Mouse (Mus musculus) liver, postnatal 0 days (tissue): ENCODE results near the gene Mrps27. TPM values are rescaled to one million over a fixed set of nuclear protein-coding genes. Genes with fewer than 3 reads are reported as not detected.
A peak's percentile ranks its signal among the peaks of the same experiment; 100 is the strongest.
"Not testable (repeated sequence)": the region's sequence is repeated elsewhere in the genome, so short reads cannot be mapped to it uniquely, and the experiment has no call there.

Experiments used
- ATAC-seq: fragments of 200-750 bp; cut with Nextera tagmentation; 2 replicates; pipeline ENCODE4 v1.8.0; 2017; ENCODE audit warnings: mild to moderate bottlenecking, moderate library complexity
- DNase-seq: peaks from one replicate; pipeline ENCODE4 v3.0.0-alpha.2; 2016
- H3K27ac ChIP-seq: fragments of 300-500 bp; sonication (generic); 2 replicates; pipeline ENCODE4 v1.5.1; 2014; ENCODE audit warnings: antibody characterized with exemption, moderate library complexity, mild to moderate bottlenecking, low read depth
- H3K27me3 ChIP-seq: fragments of 300-500 bp; sonication (generic); 2 replicates; pipeline ENCODE4 v1.6.1; 2014; ENCODE audit warnings: low read length, control low read depth, mixed read lengths; ENCODE audit not compliant: insufficient read depth
- H3K36me3 ChIP-seq: fragments of 300-500 bp; sonication (generic); replicated peaks from 2 replicates; pipeline ENCODE4 v1.6.1; 2014; ENCODE audit warnings: mild to moderate bottlenecking, control low read depth, low read length, moderate library complexity, mixed read lengths; ENCODE audit not compliant: insufficient read depth
- H3K4me1 ChIP-seq: fragments of 300-500 bp; sonication (generic); 2 replicates; pipeline ENCODE4 v1.6.1; 2014; ENCODE audit warnings: antibody characterized with exemption, mild to moderate bottlenecking, control low read depth; ENCODE audit not compliant: insufficient read depth
- H3K4me2 ChIP-seq: fragments of 300-500 bp; sonication (generic); 2 replicates; pipeline ENCODE4 v1.6.1; 2014; ENCODE audit warnings: low read depth, mild to moderate bottlenecking, low read length, moderate library complexity, mixed read lengths
- H3K4me3 ChIP-seq: fragments of 300-500 bp; sonication (generic); 2 replicates; pipeline ENCODE4 v1.5.1; 2014; ENCODE audit warnings: low read depth, low read length
- H3K9ac ChIP-seq: fragments of 300-500 bp; sonication (generic); replicated peaks from 2 replicates; pipeline ENCODE4 v1.6.1; 2014; ENCODE audit warnings: mild to moderate bottlenecking, moderate library complexity
- H3K9me3 ChIP-seq: fragments of 300-500 bp; sonication (generic); 2 replicates; pipeline ENCODE4 v1.6.1; 2016; ENCODE audit warnings: mild to moderate bottlenecking, control low read depth, low read length, mixed read lengths
- CTCF ChIP-seq: sonication (generic); IDR thresholded peaks from 2 replicates; pipeline ENCODE4 v1.5.1; 2016; ENCODE audit warnings: antibody characterized with exemption, low read depth
- EP300 ChIP-seq: IDR thresholded peaks from 2 replicates; pipeline ENCODE4 v1.6.1; 2016; ENCODE audit warnings: antibody characterized with exemption, low read depth, mild to moderate bottlenecking
- WGBS: fragments of 180-500 bp; shearing (Covaris S2); extraction: QIAGEN DNeasy Blood & Tissue Kit; methylation state at CpG from one replicate; pipeline ENCODE4 v1.1.7; 2014; ENCODE audit not compliant: insufficient replicate concordance; 5-methylcytosine and 5-hydroxymethylcytosine counted together
- polyA plus RNA-seq: library from polyadenylated mRNA; unstranded; fragments of >200 nt; fragmentation: Nextera tagmentation; extraction: Ambion mirVana; gene quantifications from 2 replicates; pipeline ENCODE4 v1.2.1, GENCODE M21; 2015

The Mrps27 gene
- polyA plus RNA-seq, 1 experiment from 2014 or later, result 16.6 TPM

DNA sequence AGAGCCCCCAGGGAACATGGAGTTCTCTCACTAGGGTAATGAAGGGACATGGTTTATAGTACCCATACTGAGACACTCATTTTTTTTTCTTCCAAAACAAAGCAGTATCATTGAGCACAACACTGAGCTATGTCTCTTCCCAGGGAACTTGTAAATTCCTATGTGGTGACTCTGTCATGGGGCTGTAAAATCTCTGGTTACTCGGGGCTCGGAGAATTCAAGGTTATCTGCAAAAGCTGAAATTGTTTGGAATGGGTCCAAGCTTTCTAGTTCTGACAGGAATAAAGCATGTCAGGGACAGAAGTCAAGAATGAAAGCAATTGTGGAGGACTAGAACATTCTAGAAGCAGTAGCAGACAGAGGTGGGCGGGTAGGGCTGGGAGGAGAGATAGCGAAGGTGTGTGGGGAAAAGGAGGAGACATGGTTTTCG, 36.6 kb upstream of the Mrps27 start:
- Histone ChIP-seq H3K4me3 (no peak overlapping the region), H3K9me3 (no peaks in the 10 kb centered on the region), H3K36me3 (no peaks in the 10 kb centered on the region), H3K4me1 (0 out of 2 replicates have a peak, but pooled peaks cover 3% of the 10 kb centered on the region), H3K4me2 (no peak overlapping the region), H3K27me3 (no peaks in the 10 kb centered on the region), H3K27ac (no peak overlapping the region), H3K9ac (no peak overlapping the region)
- WGBS, result 62% methylated on average over 5 of the region's 5 CpGs
- no peak for DNase-seq
- TF ChIP-seq EP300 (no peak), CTCF (no peak)
- ATAC-seq, result no peak

DNA sequence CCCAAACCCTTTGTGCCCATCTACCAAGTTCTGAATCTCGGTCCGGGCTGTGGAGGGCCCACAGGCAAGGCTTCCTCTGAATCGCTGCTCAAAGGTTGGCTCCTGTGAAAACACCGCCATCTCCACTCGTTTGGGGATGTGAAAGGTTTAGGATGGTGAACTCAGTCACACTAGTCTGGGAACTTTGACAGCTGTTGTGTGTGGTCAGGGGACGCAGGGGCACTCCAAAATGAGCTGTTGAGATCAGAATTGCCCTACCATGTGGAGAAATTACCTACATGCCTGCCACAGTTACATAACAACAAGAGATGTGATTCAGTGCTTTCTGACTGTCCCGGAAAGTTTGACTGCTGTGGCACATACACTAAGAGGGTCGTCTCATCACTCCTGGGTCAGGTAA, 36.2 kb upstream of the Mrps27 start:
- ATAC-seq (no peak), DNase-seq (no peak)
- Histone ChIP-seq H3K27ac (no peak overlapping the region), H3K36me3 (no peaks in the 10 kb centered on the region), H3K4me2 (no peak overlapping the region), H3K4me3 (no peak overlapping the region), H3K4me1 (0 out of 2 replicates have a peak, but pooled peaks cover 3% of the 10 kb centered on the region), H3K27me3 (no peaks in the 10 kb centered on the region), H3K9me3 (no peaks in the 10 kb centered on the region), H3K9ac (no peak overlapping the region)
- WGBS, result 78% methylated on average over 8 of the region's 8 CpGs
- TF ChIP-seq EP300 (no peak), CTCF (no peak)

DNA sequence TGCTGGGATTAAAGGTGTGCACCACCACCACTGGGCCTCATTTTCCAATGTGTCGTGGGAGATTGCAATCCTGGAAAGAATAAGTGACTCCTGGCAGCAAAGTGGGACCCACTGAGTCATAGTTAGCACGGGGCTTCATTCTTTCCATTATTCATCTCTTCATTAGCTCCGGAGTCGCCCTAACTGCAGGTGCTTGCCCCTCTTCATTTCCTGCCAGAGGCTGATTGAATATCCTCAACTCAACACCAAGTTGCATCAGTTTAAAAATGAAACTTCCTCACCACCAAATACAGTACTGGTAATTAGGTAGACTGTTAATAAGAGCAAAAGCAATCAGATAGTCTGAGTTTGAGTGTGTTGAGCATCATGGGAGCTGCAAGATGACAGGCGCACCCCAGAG, 30.5 kb upstream of the Mrps27 start:
- 72% methylated on average over 5 of the region's 5 CpGs for WGBS
- Histone ChIP-seq H3K9me3 (no peaks in the 10 kb centered on the region), H3K4me2 (no peak overlapping the region), H3K9ac (no peak overlapping the region), H3K4me1 (no peaks in the 10 kb centered on the region), H3K27ac (no peak overlapping the region), H3K27me3 (no peaks in the 10 kb centered on the region), H3K4me3 (no peak overlapping the region), H3K36me3 (peaks cover 1% of the 10 kb centered on the region)
- DNase-seq (no peak), ATAC-seq (no peak)
- TF ChIP-seq CTCF, result no peak
- TF ChIP-seq EP300, result no peak

DNA sequence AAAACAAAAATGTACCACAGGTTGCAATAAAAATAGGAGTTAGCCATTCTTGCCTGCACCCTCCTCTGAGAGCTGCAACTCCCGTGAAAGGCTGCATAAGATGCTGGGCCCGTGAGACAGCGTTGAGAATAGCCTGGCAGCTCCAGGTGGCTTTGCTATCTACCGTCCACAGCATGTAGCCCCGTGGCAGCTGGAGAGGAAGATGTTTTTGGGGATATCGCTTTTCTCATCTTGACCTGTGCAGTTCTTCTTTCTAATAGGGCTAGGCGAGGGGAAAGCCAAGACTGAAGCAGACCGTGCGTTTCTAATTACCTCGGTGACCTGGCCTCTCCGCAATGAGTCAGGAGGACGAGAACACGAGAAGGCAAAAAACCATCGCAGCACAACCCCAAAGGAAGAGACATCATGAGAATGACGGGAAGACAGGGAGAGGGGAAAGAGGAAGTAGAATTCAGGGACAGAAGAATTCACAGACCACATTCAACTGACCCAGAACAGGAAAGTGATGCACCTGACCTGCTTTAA, 29.9 kb upstream of the Mrps27 start:
- ATAC-seq (no peak), DNase-seq (no peak)
- no peak overlapping the region for H3K4me2 ChIP-seq
- H3K36me3 ChIP-seq, result peaks cover 6% of the 10 kb centered on the region
- 42% methylated on average over 15 of the region's 15 CpGs for WGBS
- H3K27me3 ChIP-seq, result no peaks in the 10 kb centered on the region
- no peak overlapping the region for H3K9ac ChIP-seq
- no peaks in the 10 kb centered on the region for H3K9me3 ChIP-seq
- H3K4me1 ChIP-seq, result no peaks in the 10 kb centered on the region
- TF ChIP-seq CTCF (no peak), EP300 (no peak)
- H3K27ac ChIP-seq, result no peak overlapping the region
- H3K4me3 ChIP-seq, result no peak overlapping the region

DNA sequence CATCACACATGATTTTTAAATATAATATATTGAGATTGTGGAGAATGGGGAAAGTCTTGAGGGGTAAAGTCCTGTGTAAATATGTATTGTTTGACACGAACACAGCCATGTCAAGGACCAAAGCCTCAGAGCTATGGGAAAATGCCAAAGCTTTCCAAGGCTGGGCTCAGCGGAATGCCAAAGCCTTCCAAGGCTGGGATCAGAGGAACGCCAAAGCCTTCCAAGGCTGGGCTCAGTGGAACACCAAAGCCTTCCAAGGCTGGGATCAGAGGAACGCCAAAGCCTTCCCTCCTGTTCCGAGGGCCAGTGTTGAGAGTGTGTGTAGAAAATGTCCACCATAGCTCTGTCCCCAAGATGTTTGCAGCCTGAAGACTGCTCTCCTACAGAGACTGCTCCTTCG, 28.2 kb upstream of the Mrps27 start:
- H3K9me3 ChIP-seq, result no peaks in the 10 kb centered on the region

DNA sequence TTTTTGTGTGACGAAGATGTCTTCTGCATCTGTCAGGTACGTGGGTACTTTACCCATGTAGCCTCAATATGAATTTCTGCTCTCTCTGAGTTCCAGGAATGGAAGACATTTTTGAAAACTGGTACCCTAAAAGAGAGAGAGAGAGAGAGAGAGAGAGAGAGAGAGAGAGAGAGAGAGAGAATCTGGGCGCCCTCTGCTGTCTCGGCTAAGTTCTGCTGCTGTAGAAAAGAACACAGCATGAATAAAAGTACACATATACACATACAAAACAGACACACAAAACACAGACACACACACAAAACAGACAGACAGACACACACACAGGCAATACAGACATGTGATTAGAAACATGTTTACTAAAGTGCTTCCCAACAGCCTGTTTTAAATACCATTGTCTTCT, 27.5 kb upstream of the Mrps27 start:
- no peak overlapping the region for H3K27ac ChIP-seq
- no peak overlapping the region for H3K9ac ChIP-seq
- no peaks in the 10 kb centered on the region for H3K4me1 ChIP-seq
- no peak for ATAC-seq
- no peak overlapping the region for H3K4me2 ChIP-seq
- no peak overlapping the region for H3K4me3 ChIP-seq
- H3K36me3 ChIP-seq, result peaks cover 24% of the 10 kb centered on the region
- WGBS, result 41% methylated on average over 4 of the region's 4 CpGs
- no peaks in the 10 kb centered on the region for H3K9me3 ChIP-seq
- TF ChIP-seq EP300, result no peak
- peak; percentile 55 for TF ChIP-seq CTCF
- DNase-seq, result no peak
- no peaks in the 10 kb centered on the region for H3K27me3 ChIP-seq

More for the DNA sequence above, 28.2 kb upstream of the Mrps27 start:
- Histone ChIP-seq H3K4me1 (no peaks in the 10 kb centered on the region), H3K9ac (no peak overlapping the region), H3K36me3 (peaks cover 22% of the 10 kb centered on the region), H3K27ac (no peak overlapping the region), H3K4me2 (no peak overlapping the region), H3K4me3 (no peak overlapping the region), H3K27me3 (no peaks in the 10 kb centered on the region)
- 77% methylated on average over 6 of the region's 6 CpGs for WGBS
- TF ChIP-seq CTCF (no peak), EP300 (no peak)
- DNase-seq (no peak), ATAC-seq (no peak)

DNA sequence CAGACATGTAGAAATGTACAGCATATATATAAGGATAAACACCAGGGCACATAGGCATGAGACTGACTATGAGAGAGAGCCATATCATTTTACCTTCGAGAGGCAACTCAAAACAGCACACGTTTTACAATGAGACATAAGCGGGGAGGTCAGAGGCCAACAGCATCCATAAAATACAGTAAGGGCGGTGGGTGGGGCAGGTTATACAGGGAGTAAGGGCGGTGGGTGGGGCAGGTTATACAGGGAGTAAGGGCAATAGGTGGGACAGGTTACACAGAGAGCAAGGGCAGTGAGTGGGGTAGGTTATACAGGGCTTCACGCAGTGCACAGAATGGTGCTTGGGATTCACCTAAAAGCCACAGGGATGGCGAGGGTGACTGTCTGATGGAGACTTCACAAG, 24.1 kb upstream of the Mrps27 start:
- TF ChIP-seq CTCF (no peak), EP300 (no peak)
- no peak overlapping the region for H3K4me3 ChIP-seq
- 84% methylated on average over 7 of the region's 7 CpGs for WGBS
- H3K9me3 ChIP-seq, result no peaks in the 10 kb centered on the region
- no peaks in the 10 kb centered on the region for H3K27me3 ChIP-seq
- ATAC-seq, result no peak
- no peak overlapping the region for H3K9ac ChIP-seq
- no peak for DNase-seq
- H3K27ac ChIP-seq, result no peak overlapping the region
- no peaks in the 10 kb centered on the region for H3K4me1 ChIP-seq
- no peak overlapping the region for H3K4me2 ChIP-seq
- peaks cover 37% of the 10 kb centered on the region for H3K36me3 ChIP-seq

DNA sequence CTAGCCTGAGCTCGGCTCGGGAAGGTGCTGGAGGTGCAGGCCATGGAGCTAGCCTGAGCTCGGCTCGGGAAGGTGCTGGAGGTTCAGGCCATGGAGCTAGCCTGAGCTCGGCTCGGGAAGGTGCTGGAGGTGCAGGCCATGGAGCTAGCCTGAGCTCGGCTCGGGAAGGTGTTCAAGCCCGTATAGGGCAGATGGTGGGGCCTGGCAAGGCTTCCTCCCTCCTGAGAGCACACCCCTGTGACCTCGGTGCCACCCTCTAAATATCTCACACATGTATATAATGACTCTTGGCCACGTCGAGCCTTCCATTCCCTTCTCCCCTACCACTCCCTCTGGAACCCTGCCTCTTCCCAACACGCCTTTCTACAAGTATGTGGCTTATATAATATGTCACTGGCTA, 21.7 kb upstream of the Mrps27 start:
- H3K4me2 ChIP-seq, H3K27ac ChIP-seq, H3K9ac ChIP-seq, DNase-seq, H3K9me3 ChIP-seq, H3K4me3 ChIP-seq, ATAC-seq, H3K27me3 ChIP-seq, H3K4me1 ChIP-seq: not testable (repeated sequence)
- 89% methylated on average over 13 of the region's 13 CpGs for WGBS
- peaks cover 57% of the 10 kb centered on the region for H3K36me3 ChIP-seq
